Mouse (Mus musculus) neural tube, embryonic 12.5 days (tissue): ENCODE results near the gene B4galt1. TPM values are rescaled to one million over a fixed set of nuclear protein-coding genes. Genes with fewer than 3 reads are reported as not detected.

Experiments
- ATAC-seq: fragments of 200-750 bp; cut with Nextera tagmentation; 2 replicates; pipeline ENCODE4 v1.8.0; 2017; ENCODE audit warnings: low read depth, mild to moderate bottlenecking, moderate TSS enrichment, moderate library complexity; ENCODE audit not compliant: low FRiP score
- H3K27ac ChIP-seq: fragments of 300-500 bp; sonication (generic); 2 replicates; pipeline ENCODE4 v1.5.1; 2016
- H3K27me3 ChIP-seq: fragments of 300-500 bp; sonication (generic); replicated peaks from 2 replicates; pipeline ENCODE4 v1.6.1; 2016; ENCODE audit warnings: mild to moderate bottlenecking
- H3K36me3 ChIP-seq: fragments of 300-500 bp; sonication (generic); 2 replicates; pipeline ENCODE4 v1.6.1; 2016; ENCODE audit warnings: mild to moderate bottlenecking
- H3K4me1 ChIP-seq: fragments of 300-500 bp; sonication (generic); 2 replicates; pipeline ENCODE4 v1.6.1; 2016
- H3K4me2 ChIP-seq: fragments of 300-500 bp; sonication (generic); replicated peaks from 2 replicates; pipeline ENCODE4 v1.6.1; 2016; ENCODE audit warnings: mild to moderate bottlenecking
- H3K4me3 ChIP-seq: fragments of 300-500 bp; sonication (generic); 2 replicates; pipeline ENCODE4 v1.5.1; 2016
- H3K9ac ChIP-seq: fragments of 300-500 bp; sonication (generic); 2 replicates; pipeline ENCODE4 v1.6.1; 2016; ENCODE audit warnings: mild to moderate bottlenecking
- H3K9me3 ChIP-seq: fragments of 300-500 bp; sonication (generic); 2 replicates; pipeline ENCODE4 v1.6.1; 2016; ENCODE audit warnings: mild to moderate bottlenecking
- WGBS: fragments of 180-500 bp; shearing (Covaris S2); methylation state at CpG from one replicate; pipeline ENCODE4 v1.1.7; 2016; 5-methylcytosine and 5-hydroxymethylcytosine counted together
- microRNA-seq: library from miRNA; unstranded; fragments of <30 nt; microRNA quantifications from one replicate; pipeline ENCODE4, GENCODE M21; 2017
- polyA plus RNA-seq: library from polyadenylated mRNA; unstranded; fragments of >200 nt; fragmentation: Nextera tagmentation; extraction: Ambion mirVana; gene quantifications from 2 replicates; pipeline ENCODE4 v1.2.1, GENCODE M21; 2016

Gene B4galt1
- polyA plus RNA-seq, 1 experiment from 2014 or later: 14.1 TPM

GRCm38 (mm10) chr4:40778656-40779055 lies 75.1 kb downstream of the B4galt1 start:
- Histone ChIP-seq H3K4me1 (peaks cover 6% of the 10 kb centered on the region; the same call in 1 of the 2 replicates), H3K4me2 (no peak overlapping the region), H3K27ac (no peak overlapping the region), H3K9ac (no peak overlapping the region), H3K9me3 (no peaks in the 10 kb centered on the region), H3K36me3 (no peaks in the 10 kb centered on the region), H3K27me3 (peaks cover 3% of the 10 kb centered on the region; the same call in 1 of the 2 replicates), H3K4me3 (no peak overlapping the region)
- ATAC-seq: no peak
- WGBS: 87% methylated on average over 6 of the region's 6 CpGs

- no peak for ATAC-seq
- Histone ChIP-seq H3K27ac (no peak overlapping the region), H3K4me2 (no peak overlapping the region), H3K36me3 (no peaks in the 10 kb centered on the region), H3K4me1 (peaks cover 7% of the 10 kb centered on the region; the same call in 1 of the 2 replicates), H3K9me3 (no peaks in the 10 kb centered on the region), H3K9ac (no peak overlapping the region), H3K27me3 (peaks cover 3% of the 10 kb centered on the region; the same call in 1 of the 2 replicates), H3K4me3 (no peak overlapping the region)
- WGBS: 13% methylated on average over 2 of the region's 2 CpGs
Measured at GRCm38 (mm10) chr4:40777116-40777515, 76.7 kb downstream of the B4galt1 start.

- H3K4me2 ChIP-seq: no peak overlapping the region
- peaks cover 3% of the 10 kb centered on the region; the same call in 1 of the 2 replicates for H3K27me3 ChIP-seq
- H3K4me3 ChIP-seq: no peak overlapping the region
- no peaks in the 10 kb centered on the region for H3K36me3 ChIP-seq
- no peak overlapping the region for H3K9ac ChIP-seq
- no peaks in the 10 kb centered on the region for H3K9me3 ChIP-seq
- ATAC-seq: no peak
- no peak overlapping the region for H3K27ac ChIP-seq
- WGBS: 81% methylated on average over 4 of the region's 4 CpGs
- peaks cover 7% of the 10 kb centered on the region; the same call in 1 of the 2 replicates for H3K4me1 ChIP-seq
Measured at GRCm38 (mm10) chr4:40776416-40776815, 77.4 kb downstream of the B4galt1 start.

- WGBS: 28% methylated on average over 12 of the region's 12 CpGs
- Histone ChIP-seq H3K4me2 (peak overlapping the region; percentile 45), H3K36me3 (no peaks in the 10 kb centered on the region), H3K27ac (no peak overlapping the region), H3K4me1 (peaks cover 7% of the 10 kb centered on the region; the same call in 1 of the 2 replicates), H3K9ac (no peak overlapping the region), H3K9me3 (no peaks in the 10 kb centered on the region), H3K27me3 (peaks cover 3% of the 10 kb centered on the region; the same call in 1 of the 2 replicates), H3K4me3 (no peak overlapping the region)
- peak; percentile 59; the same call in 1 of the 2 replicates for ATAC-seq
Measured at GRCm38 (mm10) chr4:40774279-40775259, 79.2 kb downstream of the B4galt1 start.

- Histone ChIP-seq H3K9me3 (no peaks in the 10 kb centered on the region), H3K36me3 (peaks cover 7% of the 10 kb centered on the region; the same call in 1 of the 2 replicates), H3K9ac (no peak overlapping the region), H3K4me3 (no peak overlapping the region), H3K4me2 (no peak overlapping the region), H3K27ac (no peak overlapping the region), H3K27me3 (no peaks in the 10 kb centered on the region; the same call in 1 of the 2 replicates), H3K4me1 (peaks cover 2% of the 10 kb centered on the region; the same call in 1 of the 2 replicates)
- 56% methylated on average over 5 of the region's 5 CpGs for WGBS
- no peak for ATAC-seq
Measured at GRCm38 (mm10) chr4:40759876-40760275, 93.9 kb downstream of the B4galt1 start.

GRCm38 (mm10) chr4:40757780-40758420 lies 95.9 kb downstream of the B4galt1 start, which contains the start of gene Smu1:
TSS of gene Smu1 (minus strand) at chr4:40757923.
- Histone ChIP-seq H3K36me3 (peaks cover 26% of the 10 kb centered on the region), H3K4me1 (peaks cover 2% of the 10 kb centered on the region; the same call in 1 of the 2 replicates), H3K27me3 (no peaks in the 10 kb centered on the region; the same call in 1 of the 2 replicates), H3K4me2 (peak within 1 kb of the TSS; percentile 62), H3K27ac (no peak within 1 kb of the TSS), H3K4me3 (peak within 1 kb of the TSS; percentile 82), H3K9me3 (no peaks in the 10 kb centered on the region), H3K9ac (peak within 1 kb of the TSS; percentile 86)
- ATAC-seq: peak; percentile 98
- under 1% methylated on average over 40 of the region's 40 CpGs for WGBS

GRCm38 (mm10) chr4:40757157-40757779 lies 96.5 kb downstream of the B4galt1 start:
- WGBS: under 1% methylated on average over 39 of the region's 39 CpGs
- peak; percentile 85 for ATAC-seq
- Histone ChIP-seq H3K27me3 (no peaks in the 10 kb centered on the region; the same call in 1 of the 2 replicates), H3K4me1 (peaks cover 2% of the 10 kb centered on the region; the same call in 1 of the 2 replicates), H3K9me3 (no peaks in the 10 kb centered on the region), H3K9ac (peak overlapping the region; percentile 86), H3K36me3 (peaks cover 31% of the 10 kb centered on the region), H3K4me2 (peak overlapping the region; percentile 62), H3K4me3 (peak overlapping the region; percentile 82), H3K27ac (no peak overlapping the region)

Small RNA genes within 50 kb of the gene (microRNA-seq; reads per million reads assigned to microRNA genes)
- gene Gm24112: not detected
- gene Gm25931: not detected
- gene Mir5123: not detected

Other genes starting within 250 kb of the B4galt1 start
- 55.9 and 57.9 TPM in 2 replicates for gene Aptx, start 150.8 kb downstream of the B4galt1 start, polyA plus RNA-seq
- 690 and 701 TPM in 2 replicates for gene Dnaja1, start 131.9 kb downstream of the B4galt1 start, polyA plus RNA-seq
- 141 and 145 TPM in 2 replicates for gene Smu1, start 96.1 kb downstream of the B4galt1 start, polyA plus RNA-seq
- gene Spink4, start 66.0 kb upstream of the B4galt1 start, polyA plus RNA-seq: not detected in 2 replicates
- 238 and 242 TPM in 2 replicates for gene Bag1, start 94.3 kb upstream of the B4galt1 start, polyA plus RNA-seq
- gene Chmp5, start 94.4 kb upstream of the B4galt1 start, polyA plus RNA-seq: 154 and 155 TPM in 2 replicates
- 96.8 and 96.9 TPM in 2 replicates for gene Nfx1, start 116.9 kb upstream of the B4galt1 start, polyA plus RNA-seq
- not detected in 2 replicates for gene Aqp7, start 194.1 kb upstream of the B4galt1 start, polyA plus RNA-seq
- 0.68 and 0.77 TPM in 2 replicates for gene Aqp3, start 244.2 kb upstream of the B4galt1 start, polyA plus RNA-seq